Mouse (Mus musculus) G1E (cell line): ENCODE measurements around the gene Arhgap24.

Experiments used
- CTCF ChIP-seq: IDR thresholded peaks from 2 replicates; pipeline ENCODE4 v1.5.1; 2012; ENCODE audit warnings: low read depth, low read length, inconsistent platforms, mixed read lengths
- GATA1 ChIP-seq: IDR thresholded peaks from 2 replicates; pipeline ENCODE4 v1.6.1; 2012; ENCODE audit warnings: borderline replicate concordance, low read length, inconsistent platforms, mixed read lengths
- POLR2AphosphoS5 ChIP-seq: IDR thresholded peaks from 2 replicates; pipeline ENCODE4 v1.6.1; 2012; ENCODE audit warnings: low read depth, low read length, inconsistent platforms; ENCODE audit not compliant: insufficient replicate concordance
- TAL1 ChIP-seq: conservative IDR thresholded peaks from 2 replicates; pipeline ENCODE4 v1.6.1; 2012; ENCODE audit warnings: low read depth, low read length, inconsistent platforms, mixed read lengths

- TF ChIP-seq GATA1 (no peak), CTCF (no peak), POLR2AphosphoS5 (no peak), TAL1 (no peak)
Measured at GRCm38 (mm10) chr5:102578431-102578830, 97.2 kb downstream of the Arhgap24 start.
